Mouse (Mus musculus) frontal cortex, adult 2 months (tissue): ENCODE measurements around the gene Brms1. TPM values are rescaled to one million over a fixed set of nuclear protein-coding genes. Genes with fewer than 3 reads are reported as not detected.

Source experiments
- DNase-seq, 2 experiments: peaks; one replicate each; pipeline ENCODE4 v3.0.0; 2022; ENCODE audit warnings: low spot score in 1 of 2; ENCODE audit errors: extremely low spot score in 1 of 2
- polyA plus RNA-seq: library from polyadenylated mRNA; depleted of rRNA; stranded (reverse); fragments of >200 nt; gene quantifications from 2 replicates; pipeline ENCODE4 v1.2.3, GENCODE M21; 2012

The Brms1 gene
- polyA plus RNA-seq, 1 experiment: 32.5 TPM

GRCm38 (mm10) chr19:5060365-5061330 lies 19.5 kb downstream of the Brms1 start:
- no peak for DNase-seq

- DNase-seq: no peak
These were observed 20.9 kb downstream of the Brms1 start for GRCm38 (mm10) chr19:5062041-5062440.

- DNase-seq: no peak
These were observed 21.3 kb downstream of the Brms1 start for GRCm38 (mm10) chr19:5062446-5062845.

GRCm38 (mm10) chr19:5065104-5065503 lies 23.9 kb downstream of the Brms1 start:
- no peak for DNase-seq

GRCm38 (mm10) chr19:5067040-5067799 lies 26.1 kb downstream of the Brms1 start:
- no peak for DNase-seq

GRCm38 (mm10) chr19:5067867-5068569 lies 26.9 kb downstream of the Brms1 start, which contains the start of gene Cd248:
Gene Cd248 (plus strand): TSS chr19:5068078.
- no peak for DNase-seq

- no peak for DNase-seq
These were observed 27.5 kb downstream of the Brms1 start for GRCm38 (mm10) chr19:5068570-5069234.

- DNase-seq: no peak
These were observed 28.3 kb downstream of the Brms1 start for GRCm38 (mm10) chr19:5069486-5069885.

- no peak for DNase-seq
These were observed 28.8 kb downstream of the Brms1 start for GRCm38 (mm10) chr19:5069978-5070377.

- no peak for DNase-seq
These were observed 29.9 kb downstream of the Brms1 start for GRCm38 (mm10) chr19:5071077-5071476.

- DNase-seq: no peak
These were observed 30.6 kb downstream of the Brms1 start for GRCm38 (mm10) chr19:5071545-5072369.

- no peak for DNase-seq
These were observed 31.4 kb downstream of the Brms1 start for GRCm38 (mm10) chr19:5072389-5073019.

GRCm38 (mm10) chr19:5073028-5073427 lies 31.9 kb downstream of the Brms1 start:
- no peak for DNase-seq

- DNase-seq: no peak
These were observed 32.4 kb downstream of the Brms1 start for GRCm38 (mm10) chr19:5073518-5073917.

GRCm38 (mm10) chr19:5079279-5079678 lies 38.1 kb downstream of the Brms1 start:
- no peak for DNase-seq

- no peak for DNase-seq
These were observed 40.9 kb downstream of the Brms1 start for GRCm38 (mm10) chr19:5082005-5082404.

GRCm38 (mm10) chr19:5082596-5082995 lies 41.4 kb downstream of the Brms1 start:
- no peak for DNase-seq

GRCm38 (mm10) chr19:5083961-5084833 lies 43.0 kb downstream of the Brms1 start:
- no peak for DNase-seq
